Mouse (Mus musculus): ENCODE measurements around the gene Gm44503. TPM values are rescaled to one million over a fixed set of nuclear protein-coding genes. Genes with fewer than 3 reads are reported as not detected.

Gm44503 gene
- total and polyA plus RNA-seq, 2 experiments from 2014 or later: 0.10 TPM; not detected in 1

DNA sequence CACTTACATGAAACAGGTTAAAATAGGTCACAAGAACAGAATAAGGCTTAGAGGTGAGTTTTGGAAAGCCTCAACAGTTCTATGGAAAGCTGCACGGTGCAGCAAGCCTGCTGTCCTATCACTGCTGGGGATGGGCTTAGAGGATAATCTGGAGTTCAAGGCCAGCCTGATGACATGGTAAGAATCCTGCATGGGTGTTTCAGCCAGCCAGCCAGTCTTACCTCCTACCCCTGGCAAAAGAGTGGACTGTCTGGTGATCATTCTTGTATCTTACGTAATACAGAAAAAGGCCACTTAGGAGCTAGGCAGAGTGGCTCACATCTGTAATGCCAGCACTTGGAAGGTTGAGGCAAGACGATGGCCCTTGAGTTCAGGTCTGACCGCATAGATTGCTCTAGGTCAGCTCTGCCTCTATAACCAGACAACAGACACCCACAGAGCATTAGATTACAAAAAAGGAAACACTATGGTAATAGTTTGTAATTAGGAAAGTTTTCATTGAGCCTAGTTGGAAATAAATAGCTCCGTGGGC is 62.0 kb downstream of the Gm44503 start:
- H3K9me3 ChIP-seq (ENCODE audit: low read length): no peaks in the 10 kb centered on the region
- ATAC-seq (no peak), DNase-seq (no peak)
- H3K36me3 ChIP-seq (ENCODE audit: insufficient read depth): peaks cover 51% of the 10 kb centered on the region
- no peak overlapping the region for H3K4me2 ChIP-seq (ENCODE audit: low read depth)
- no peak overlapping the region for H3K9ac ChIP-seq
- H3K4me3 ChIP-seq (ENCODE audit: low read depth, low read length): no peak overlapping the region
- H3K27ac ChIP-seq (ENCODE audit: low read depth, low read length): no peak overlapping the region
- TF ChIP-seq CTCF (IDR thresholded peaks at IDR 0.05; ENCODE audit: low read depth): no peak
- no peaks in the 10 kb centered on the region for H3K4me1 ChIP-seq (ENCODE audit: insufficient read depth)
- 97% methylated on average over 5 of the region's 5 CpGs for WGBS
- H3K27me3 ChIP-seq (ENCODE audit: insufficient read depth, low read length): no peaks in the 10 kb centered on the region

DNA sequence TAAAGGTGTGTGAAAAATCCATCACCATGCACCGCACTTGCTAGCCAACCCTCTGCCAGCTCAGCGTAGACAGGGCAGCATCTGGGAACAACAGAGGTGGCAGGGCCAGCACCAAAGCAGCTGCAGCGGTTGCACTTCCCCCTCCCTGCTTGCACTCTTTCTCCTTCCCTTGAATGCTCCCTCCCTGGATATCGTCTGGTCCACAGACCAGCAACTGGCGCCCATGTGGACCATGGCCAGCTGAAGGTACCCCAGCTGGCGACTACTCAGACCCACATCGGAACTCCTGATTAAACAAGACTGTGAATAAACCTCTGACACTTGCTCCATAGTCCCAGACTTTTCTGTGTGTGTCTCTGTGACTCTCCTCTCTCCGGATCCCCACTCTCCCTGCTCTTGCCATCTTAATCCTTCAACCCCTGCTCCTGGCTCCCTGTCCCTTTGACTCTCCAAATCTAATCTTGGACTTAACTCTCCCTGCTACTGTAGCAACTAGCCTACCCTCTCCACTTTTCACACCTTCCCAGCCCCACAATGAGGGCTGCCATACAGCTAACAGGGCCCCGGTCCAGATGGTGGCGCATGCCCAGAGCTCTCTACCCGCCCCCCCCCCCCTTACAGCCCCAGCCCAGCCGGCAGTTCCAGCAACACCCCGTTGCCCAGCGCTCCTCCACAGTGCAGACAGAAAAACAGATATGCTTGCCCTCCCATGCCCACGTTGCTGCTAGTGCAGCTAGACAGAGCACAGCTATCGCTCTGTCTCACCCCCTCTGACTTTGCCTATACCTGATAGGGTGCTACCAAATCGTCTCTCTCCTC is 67.4 kb downstream of the Gm44503 start:
- no peak for TF ChIP-seq CTCF (IDR thresholded peaks at IDR 0.05; ENCODE audit: low read depth)
- H3K4me1 ChIP-seq (ENCODE audit: insufficient read depth): no peaks in the 10 kb centered on the region
- no peaks in the 10 kb centered on the region for H3K9me3 ChIP-seq (ENCODE audit: low read length)
- WGBS: 17% methylated on average over 16 of the region's 17 CpGs
- no peaks in the 10 kb centered on the region for H3K27me3 ChIP-seq (ENCODE audit: insufficient read depth, low read length)
- H3K9ac ChIP-seq: no peak overlapping the region
- H3K36me3 ChIP-seq (ENCODE audit: insufficient read depth): peaks cover 16% of the 10 kb centered on the region
- peak overlapping the region; percentile 27 for H3K4me2 ChIP-seq (ENCODE audit: low read depth)
- ATAC-seq: peak; percentile 89
- peak overlapping the region; percentile 45; the same call in 1 of the 2 replicates for H3K27ac ChIP-seq (ENCODE audit: low read depth, low read length)
- DNase-seq: peak; percentile 41
- no peak overlapping the region for H3K4me3 ChIP-seq (ENCODE audit: low read depth, low read length)

DNA sequence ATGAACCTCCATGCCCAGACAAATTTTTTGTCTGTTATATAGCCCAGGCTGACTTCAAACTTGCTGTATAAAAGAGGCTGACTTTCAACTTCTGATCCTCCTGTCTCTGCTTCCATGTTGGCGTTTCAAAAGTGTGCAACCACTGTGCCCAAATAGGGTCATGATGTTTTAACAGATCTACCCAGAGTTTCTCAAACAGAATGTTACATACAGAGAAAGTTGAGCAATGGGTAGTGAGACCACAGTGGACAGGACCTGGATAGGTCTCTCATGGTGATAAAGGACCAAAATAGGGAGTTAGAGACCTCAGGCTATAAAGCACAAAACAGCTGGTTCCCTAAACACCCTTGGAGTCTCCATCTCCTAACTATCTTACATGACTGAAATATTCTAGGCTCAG is 71.8 kb downstream of the Gm44503 start:
- H3K27ac ChIP-seq (ENCODE audit: low read depth, low read length): no peak overlapping the region
- 93% methylated on average over 1 of the region's 1 CpGs for WGBS
- no peak overlapping the region for H3K9ac ChIP-seq
- H3K4me3 ChIP-seq (ENCODE audit: low read depth, low read length): no peak overlapping the region
- no peak for ATAC-seq
- H3K9me3 ChIP-seq (ENCODE audit: low read length): no peaks in the 10 kb centered on the region
- peaks cover 27% of the 10 kb centered on the region for H3K36me3 ChIP-seq (ENCODE audit: insufficient read depth)
- no peaks in the 10 kb centered on the region for H3K4me1 ChIP-seq (ENCODE audit: insufficient read depth)
- no peak for TF ChIP-seq CTCF (IDR thresholded peaks at IDR 0.05; ENCODE audit: low read depth)
- no peak overlapping the region for H3K4me2 ChIP-seq (ENCODE audit: low read depth)
- no peaks in the 10 kb centered on the region for H3K27me3 ChIP-seq (ENCODE audit: insufficient read depth, low read length)
- DNase-seq: no peak

DNA sequence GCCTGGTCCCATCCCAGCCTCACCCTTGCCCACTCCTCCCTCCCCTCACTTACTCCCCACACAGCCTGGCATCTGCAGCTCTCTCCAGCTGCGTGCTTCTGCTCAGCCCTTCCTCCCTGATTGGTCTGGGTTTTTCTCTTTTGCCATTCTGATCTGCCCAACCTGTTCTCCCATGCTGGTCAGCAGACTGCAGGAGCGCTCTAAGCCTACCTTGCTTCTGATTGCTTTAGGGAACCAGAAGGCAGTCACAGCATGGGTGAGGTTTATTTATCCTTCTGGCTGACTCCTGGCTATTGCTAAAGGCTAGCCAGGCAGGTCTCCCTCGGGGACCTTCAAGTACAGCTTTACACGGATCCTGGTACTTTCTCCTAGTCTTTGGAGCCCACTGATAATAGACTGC is 72.8 kb downstream of the Gm44503 start:
- no peak overlapping the region for H3K27ac ChIP-seq (ENCODE audit: low read depth, low read length)
- H3K4me3 ChIP-seq (ENCODE audit: low read depth, low read length): no peak overlapping the region
- H3K4me2 ChIP-seq (ENCODE audit: low read depth): no peak overlapping the region
- DNase-seq (no peak), ATAC-seq (no peak)
- H3K4me1 ChIP-seq (ENCODE audit: insufficient read depth): no peaks in the 10 kb centered on the region
- no peak overlapping the region for H3K9ac ChIP-seq
- 76% methylated on average over 4 of the region's 4 CpGs for WGBS
- H3K9me3 ChIP-seq (ENCODE audit: low read length): no peaks in the 10 kb centered on the region
- TF ChIP-seq CTCF (IDR thresholded peaks at IDR 0.05; ENCODE audit: low read depth): no peak
- H3K27me3 ChIP-seq (ENCODE audit: insufficient read depth, low read length): no peaks in the 10 kb centered on the region
- H3K36me3 ChIP-seq (ENCODE audit: insufficient read depth): peaks cover 27% of the 10 kb centered on the region

DNA sequence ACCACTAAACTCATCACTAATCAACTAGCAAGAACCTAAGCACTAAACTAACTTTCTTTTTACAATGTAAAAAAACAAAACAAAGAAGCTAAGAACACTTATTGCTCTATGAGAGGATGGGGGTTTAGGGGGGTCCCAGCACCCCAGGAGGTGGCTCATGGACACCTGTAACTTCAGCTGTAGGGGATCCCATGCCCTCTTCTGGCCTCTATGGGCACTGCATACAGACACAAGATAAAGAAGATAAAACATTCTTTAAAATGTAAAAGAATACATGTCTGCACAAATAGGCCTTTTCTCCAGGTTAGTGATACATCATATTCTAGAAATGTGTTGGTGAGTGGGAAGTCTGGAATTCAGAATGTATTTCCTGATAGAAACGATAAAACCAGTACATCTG is 74.8 kb downstream of the Gm44503 start:
- Histone ChIP-seq H3K36me3 (ENCODE audit: insufficient read depth) (peaks cover 27% of the 10 kb centered on the region), H3K4me2 (ENCODE audit: low read depth) (no peak overlapping the region), H3K27me3 (ENCODE audit: insufficient read depth, low read length) (no peaks in the 10 kb centered on the region), H3K27ac (ENCODE audit: low read depth, low read length) (no peak overlapping the region), H3K4me1 (ENCODE audit: insufficient read depth) (no peaks in the 10 kb centered on the region), H3K4me3 (ENCODE audit: low read depth, low read length) (no peak overlapping the region), H3K9ac (no peak overlapping the region), H3K9me3 (ENCODE audit: low read length) (no peaks in the 10 kb centered on the region)
- no peak for ATAC-seq
- DNase-seq: no peak
- TF ChIP-seq CTCF (IDR thresholded peaks at IDR 0.05; ENCODE audit: low read depth): peak; percentile 18; the same call in 1 of the 2 replicates
- WGBS: 97% methylated on average over 1 of the region's 1 CpGs

DNA sequence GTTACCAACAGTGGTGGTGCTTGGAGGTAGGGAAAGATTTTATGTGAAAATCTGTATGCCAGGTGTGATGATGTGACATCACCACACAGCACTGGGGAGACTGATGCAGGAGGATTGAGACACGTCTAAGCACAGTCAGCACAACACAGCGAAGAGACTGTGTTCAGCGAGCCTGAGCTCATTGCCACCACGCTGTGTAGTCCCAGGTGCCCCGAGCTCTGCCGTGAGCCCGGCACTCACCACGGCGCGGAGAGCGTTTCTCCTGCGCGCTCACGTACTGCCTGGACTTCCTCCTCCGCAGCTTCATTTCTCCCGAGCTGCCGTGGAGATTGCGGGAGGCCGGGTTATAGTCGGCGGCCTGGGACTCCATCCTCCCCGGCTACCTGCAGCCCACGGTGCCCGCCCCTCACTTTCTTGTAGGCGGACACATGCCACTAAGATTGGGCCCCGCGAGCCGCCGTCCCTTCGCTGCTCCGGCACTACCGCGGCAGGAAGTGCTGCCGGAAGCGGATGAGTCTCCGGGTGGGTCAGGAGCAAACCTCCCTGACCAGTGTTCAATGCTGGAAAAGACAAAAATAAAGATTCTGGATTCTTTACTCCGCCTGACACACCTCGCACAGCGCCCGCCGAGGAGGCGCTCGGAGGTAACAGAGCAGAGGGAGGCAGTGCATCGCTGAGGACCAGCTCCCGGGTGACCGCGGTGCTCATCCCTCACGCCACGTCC is 80.7 kb downstream of the Gm44503 start:
- H3K27ac ChIP-seq (ENCODE audit: low read depth, low read length): peak overlapping the region; percentile 88
- H3K9ac ChIP-seq: peak overlapping the region; percentile 69
- H3K36me3 ChIP-seq (ENCODE audit: insufficient read depth): no peaks in the 10 kb centered on the region
- WGBS: 4% methylated on average over 49 of the region's 49 CpGs
- no peaks in the 10 kb centered on the region for H3K9me3 ChIP-seq (ENCODE audit: low read length)
- no peaks in the 10 kb centered on the region for H3K27me3 ChIP-seq (ENCODE audit: insufficient read depth, low read length)
- DNase-seq (peak; percentile 91), ATAC-seq (peak; percentile 91)
- peak overlapping the region; percentile 64 for H3K4me2 ChIP-seq (ENCODE audit: low read depth)
- H3K4me3 ChIP-seq (ENCODE audit: low read depth, low read length): peak overlapping the region; percentile 73
- peaks cover 13% of the 10 kb centered on the region for H3K4me1 ChIP-seq (ENCODE audit: insufficient read depth)
- no peak for TF ChIP-seq CTCF (IDR thresholded peaks at IDR 0.05; ENCODE audit: low read depth)

DNA sequence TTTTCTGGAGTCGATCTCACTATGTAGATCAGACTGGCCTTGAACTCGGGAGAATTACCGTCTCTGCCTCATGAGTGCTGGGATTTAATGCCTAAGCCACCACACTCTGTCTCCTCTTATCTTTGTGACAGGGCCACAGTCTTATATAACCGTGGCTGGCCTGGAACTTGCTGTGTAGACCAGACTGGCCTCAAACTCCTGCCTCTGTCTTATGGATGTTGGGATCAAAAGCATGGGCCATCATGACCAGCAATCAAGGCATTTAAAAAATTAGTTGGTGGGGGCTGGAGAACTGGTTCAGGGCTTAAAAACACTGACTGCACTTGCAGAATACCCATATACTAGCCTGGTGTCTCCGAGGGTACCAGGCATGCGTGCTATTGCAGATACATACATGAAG is 81.4 kb downstream of the Gm44503 start, which contains the start of gene Pigb:
Pigb (minus strand) TSS at position 299 of the 400 bp plus-strand sequence.
- no peaks in the 10 kb centered on the region for H3K27me3 ChIP-seq (ENCODE audit: insufficient read depth, low read length)
- peak within 1 kb of the TSS; percentile 88 for H3K27ac ChIP-seq (ENCODE audit: low read depth, low read length)
- peak within 1 kb of the TSS; percentile 69 for H3K9ac ChIP-seq
- no peak for TF ChIP-seq CTCF (IDR thresholded peaks at IDR 0.05; ENCODE audit: low read depth)
- H3K4me3 ChIP-seq (ENCODE audit: low read depth, low read length): peak within 1 kb of the TSS; percentile 73
- ATAC-seq (no peak), DNase-seq (no peak)
- H3K4me2 ChIP-seq (ENCODE audit: low read depth): peak within 1 kb of the TSS; percentile 64
- H3K4me1 ChIP-seq (ENCODE audit: insufficient read depth): peaks cover 15% of the 10 kb centered on the region
- no peaks in the 10 kb centered on the region for H3K9me3 ChIP-seq (ENCODE audit: low read length)
- 29% methylated on average over 6 of the region's 6 CpGs for WGBS
- H3K36me3 ChIP-seq (ENCODE audit: insufficient read depth): no peaks in the 10 kb centered on the region

Data from forebrain, postnatal 0 days (tissue).